Mouse (Mus musculus): Measurements from ENCODE around the gene Mad1l1. TPM values are rescaled to one million over a fixed set of nuclear protein-coding genes. Genes with fewer than 3 reads are reported as not detected.

The Mad1l1 gene
- polyA plus RNA-seq, 2 experiments = 31.8 to 38.2 TPM

DNA sequence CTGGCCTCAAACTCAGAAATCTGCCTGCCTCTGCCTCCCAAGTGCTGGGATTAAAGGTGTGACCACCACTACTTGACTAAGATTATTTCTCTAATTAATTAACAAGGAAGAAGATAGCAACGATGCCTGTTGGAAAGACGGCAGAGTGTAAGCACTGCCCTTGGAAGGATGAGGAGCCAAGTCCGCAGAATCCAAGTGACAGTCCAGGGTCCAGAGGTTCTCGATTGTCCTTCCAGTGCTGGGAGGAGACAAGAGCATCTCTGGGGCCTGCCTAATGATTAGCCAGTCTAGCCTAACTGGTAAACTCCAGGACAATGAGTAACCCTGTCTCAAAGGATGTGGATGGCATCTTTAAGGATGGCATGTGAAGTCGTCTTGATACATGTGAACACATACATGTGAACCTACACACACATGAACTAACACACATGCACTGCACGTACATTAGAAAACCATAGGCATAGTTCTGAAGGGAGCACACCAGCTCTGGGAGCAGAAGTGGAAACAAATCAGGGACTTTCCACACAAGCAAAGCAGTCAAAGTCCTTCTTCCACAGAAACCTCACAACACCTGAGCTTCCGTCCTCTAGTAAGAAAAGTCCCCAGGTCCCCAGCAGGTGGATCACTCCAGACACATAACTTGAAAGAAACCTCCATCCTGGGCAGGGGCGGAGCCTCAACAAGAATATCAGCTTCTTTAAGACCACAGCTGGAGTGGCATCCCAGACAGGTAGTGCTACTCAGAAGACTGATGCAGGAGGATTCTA lies 29.6 kb upstream of the Mad1l1 start:
- no peak for TF ChIP-seq POLR2A (IDR thresholded peaks at IDR 0.05; ENCODE audit: borderline replicate concordance, extremely low read depth, insufficient read depth, insufficient read length)
- no peak overlapping the region for H3K27ac ChIP-seq (replicated peaks; ENCODE audit: low read depth, low read length)
- H3K9ac ChIP-seq (ENCODE audit: low read depth, low read length, severe bottlenecking) = no peak overlapping the region
- no peak overlapping the region for H3K4me3 ChIP-seq (replicated peaks; ENCODE audit: low read length)
- peaks cover 59% of the 10 kb centered on the region for H3K36me3 ChIP-seq (ENCODE audit: control insufficient read depth, insufficient read depth, low read length)
- no peaks in the 10 kb centered on the region for H3K27me3 ChIP-seq (ENCODE audit: control insufficient read depth, insufficient read depth, low read length)
- DNase-seq (ENCODE audit: low spot score) = no peak
- 97% methylated on average over 8 of the region's 8 CpGs for WGBS
- H3K4me1 ChIP-seq (ENCODE audit: control insufficient read depth, insufficient read depth, low read length) = no peaks in the 10 kb centered on the region
- H3K9me3 ChIP-seq (ENCODE audit: control insufficient read depth, low read length) = no peaks in the 10 kb centered on the region
- H3K4me2 ChIP-seq (replicated peaks; ENCODE audit: low read depth, low read length, severe bottlenecking) = no peak overlapping the region
- ATAC-seq (ENCODE audit: low FRiP score, low read depth) = no peak

DNA sequence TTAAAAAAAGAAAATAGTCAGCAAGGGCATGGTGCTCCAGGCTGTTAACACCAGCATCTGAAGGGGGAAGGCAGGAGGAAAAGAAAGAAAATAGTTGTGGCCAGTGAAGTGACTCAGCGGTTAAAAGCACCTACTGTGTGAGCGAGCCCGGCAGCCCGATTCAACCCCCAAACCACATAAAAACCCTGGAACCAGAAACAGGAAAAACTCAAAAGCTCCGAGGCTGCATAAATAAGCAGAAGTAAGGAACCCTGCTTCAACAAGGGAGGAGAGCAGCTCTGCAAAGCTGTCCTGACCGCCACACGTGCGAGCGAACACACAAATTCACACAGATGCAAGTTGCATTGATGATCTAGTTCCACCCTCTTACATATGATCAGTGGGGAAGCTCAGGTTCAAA lies 28.5 kb upstream of the Mad1l1 start:
- no peak for DNase-seq (ENCODE audit: low spot score)

DNA sequence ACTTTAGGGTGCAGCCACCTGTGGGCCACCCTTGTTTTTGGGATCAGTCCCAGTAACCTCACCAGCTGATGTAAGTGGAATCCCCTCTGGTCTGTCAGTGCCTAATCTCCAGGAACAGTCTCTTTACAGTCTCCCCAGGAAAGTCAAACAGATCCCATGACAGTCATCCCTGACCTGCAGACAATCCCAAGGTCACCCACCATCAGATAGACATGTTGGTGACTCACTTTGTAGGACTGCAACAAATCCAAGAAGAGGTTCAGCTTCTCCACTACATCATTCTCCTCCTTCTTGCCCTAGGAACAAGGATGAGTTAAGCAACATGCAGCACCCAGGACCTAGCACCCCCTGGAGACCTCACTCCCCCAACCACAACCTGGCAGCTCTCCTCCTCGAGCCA lies 24.7 kb upstream of the Mad1l1 start:
- Histone ChIP-seq H3K9me3 (ENCODE audit: control insufficient read depth, low read length) (no peaks in the 10 kb centered on the region), H3K4me2 (replicated peaks; ENCODE audit: low read depth, low read length, severe bottlenecking) (no peak overlapping the region), H3K36me3 (ENCODE audit: control insufficient read depth, insufficient read depth, low read length) (peaks cover 52% of the 10 kb centered on the region), H3K4me3 (replicated peaks; ENCODE audit: low read length) (no peak overlapping the region), H3K27me3 (ENCODE audit: control insufficient read depth, insufficient read depth, low read length) (no peaks in the 10 kb centered on the region), H3K4me1 (ENCODE audit: control insufficient read depth, insufficient read depth, low read length) (no peaks in the 10 kb centered on the region), H3K27ac (replicated peaks; ENCODE audit: low read depth, low read length) (no peak overlapping the region), H3K9ac (ENCODE audit: low read depth, low read length, severe bottlenecking) (no peak overlapping the region; the same call in 1 of the 2 replicates)
- WGBS = 61% methylated on average over 1 of the region's 1 CpGs
- no peak for DNase-seq (ENCODE audit: low spot score)
- no peak for TF ChIP-seq POLR2A (IDR thresholded peaks at IDR 0.05; ENCODE audit: borderline replicate concordance, extremely low read depth, insufficient read depth, insufficient read length)
- ATAC-seq (ENCODE audit: low FRiP score, low read depth) = no peak

More for the DNA sequence above, 28.5 kb upstream of the Mad1l1 start:
- TF ChIP-seq POLR2A (IDR thresholded peaks at IDR 0.05; ENCODE audit: borderline replicate concordance, extremely low read depth, insufficient read depth, insufficient read length) = no peak
- 93% methylated on average over 9 of the region's 9 CpGs for WGBS
- no peak overlapping the region for H3K4me2 ChIP-seq (replicated peaks; ENCODE audit: low read depth, low read length, severe bottlenecking)
- H3K9ac ChIP-seq (ENCODE audit: low read depth, low read length, severe bottlenecking) = no peak overlapping the region
- no peaks in the 10 kb centered on the region for H3K27me3 ChIP-seq (ENCODE audit: control insufficient read depth, insufficient read depth, low read length)
- no peaks in the 10 kb centered on the region for H3K4me1 ChIP-seq (ENCODE audit: control insufficient read depth, insufficient read depth, low read length)
- H3K9me3 ChIP-seq (ENCODE audit: control insufficient read depth, low read length) = no peaks in the 10 kb centered on the region
- no peak overlapping the region for H3K4me3 ChIP-seq (replicated peaks; ENCODE audit: low read length)
- no peak for ATAC-seq (ENCODE audit: low FRiP score, low read depth)
- no peak overlapping the region for H3K27ac ChIP-seq (replicated peaks; ENCODE audit: low read depth, low read length)
- peaks cover 60% of the 10 kb centered on the region for H3K36me3 ChIP-seq (ENCODE audit: control insufficient read depth, insufficient read depth, low read length)

DNA sequence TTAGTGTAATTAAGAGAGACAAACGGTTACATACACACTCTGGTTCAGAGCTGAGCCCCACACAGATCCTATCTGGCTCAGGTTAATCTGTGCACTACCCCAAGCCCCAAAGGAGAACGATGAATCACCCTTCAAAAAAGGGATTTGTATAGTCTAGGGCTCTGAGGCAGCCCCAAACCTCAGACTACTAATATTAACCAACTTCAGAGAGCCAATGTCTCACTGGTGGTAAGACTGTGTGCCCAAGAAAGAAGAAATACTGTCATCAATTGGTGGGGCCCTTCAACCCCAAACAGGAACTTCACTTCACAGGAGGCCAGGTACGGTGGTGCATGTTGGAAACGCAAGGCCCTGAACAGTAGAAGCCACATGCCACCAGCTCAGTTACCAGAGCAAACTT lies 23.9 kb upstream of the Mad1l1 start:
- WGBS = 97% methylated on average over 4 of the region's 4 CpGs
- Histone ChIP-seq H3K4me2 (replicated peaks; ENCODE audit: low read depth, low read length, severe bottlenecking) (no peak overlapping the region), H3K9me3 (ENCODE audit: control insufficient read depth, low read length) (no peaks in the 10 kb centered on the region), H3K4me3 (replicated peaks; ENCODE audit: low read length) (no peak overlapping the region), H3K4me1 (ENCODE audit: control insufficient read depth, insufficient read depth, low read length) (no peaks in the 10 kb centered on the region), H3K36me3 (ENCODE audit: control insufficient read depth, insufficient read depth, low read length) (peaks cover 59% of the 10 kb centered on the region), H3K27me3 (ENCODE audit: control insufficient read depth, insufficient read depth, low read length) (no peaks in the 10 kb centered on the region), H3K9ac (ENCODE audit: low read depth, low read length, severe bottlenecking) (no peak overlapping the region), H3K27ac (replicated peaks; ENCODE audit: low read depth, low read length) (no peak overlapping the region)
- no peak for TF ChIP-seq POLR2A (IDR thresholded peaks at IDR 0.05; ENCODE audit: borderline replicate concordance, extremely low read depth, insufficient read depth, insufficient read length)
- ATAC-seq (ENCODE audit: low FRiP score, low read depth) (no peak), DNase-seq (ENCODE audit: low spot score) (no peak)

DNA sequence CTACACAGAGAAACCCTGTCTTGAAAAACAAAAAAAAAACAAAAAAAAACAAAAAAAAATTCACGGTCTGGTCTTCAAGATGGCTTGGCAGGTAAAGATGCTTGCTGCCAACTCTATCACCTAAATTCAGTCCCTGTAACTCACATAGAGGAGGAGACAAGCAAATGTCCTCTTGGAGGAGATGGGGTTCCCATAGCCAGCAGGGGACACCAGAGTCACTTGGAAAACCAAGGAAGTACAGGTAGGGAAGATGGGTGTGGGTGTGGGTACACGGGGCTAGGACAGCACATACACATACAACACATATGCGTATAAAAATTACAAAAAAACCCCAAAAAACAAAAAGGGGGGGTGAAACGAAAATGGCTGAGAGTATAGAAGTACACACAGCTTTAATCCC lies 21.5 kb upstream of the Mad1l1 start:
- peaks cover 64% of the 10 kb centered on the region for H3K36me3 ChIP-seq (ENCODE audit: control insufficient read depth, insufficient read depth, low read length)

More for the DNA sequence above, 21.5 kb upstream of the Mad1l1 start:
- no peak overlapping the region for H3K9ac ChIP-seq (ENCODE audit: low read depth, low read length, severe bottlenecking)
- ATAC-seq (ENCODE audit: low FRiP score, low read depth) (no peak), DNase-seq (ENCODE audit: low spot score) (no peak)
- peaks cover 3% of the 10 kb centered on the region; the same call in 1 of the 2 replicates for H3K9me3 ChIP-seq (ENCODE audit: control insufficient read depth, low read length)
- H3K27me3 ChIP-seq (ENCODE audit: control insufficient read depth, insufficient read depth, low read length) = no peaks in the 10 kb centered on the region
- no peaks in the 10 kb centered on the region for H3K4me1 ChIP-seq (ENCODE audit: control insufficient read depth, insufficient read depth, low read length)
- TF ChIP-seq POLR2A (IDR thresholded peaks at IDR 0.05; ENCODE audit: borderline replicate concordance, extremely low read depth, insufficient read depth, insufficient read length) = no peak
- H3K4me2 ChIP-seq (replicated peaks; ENCODE audit: low read depth, low read length, severe bottlenecking) = no peak overlapping the region
- no peak overlapping the region for H3K4me3 ChIP-seq (replicated peaks; ENCODE audit: low read length)
- WGBS = 86% methylated on average over 4 of the region's 4 CpGs
- H3K27ac ChIP-seq (replicated peaks; ENCODE audit: low read depth, low read length) = no peak overlapping the region
